In the genomic region with DNA sequence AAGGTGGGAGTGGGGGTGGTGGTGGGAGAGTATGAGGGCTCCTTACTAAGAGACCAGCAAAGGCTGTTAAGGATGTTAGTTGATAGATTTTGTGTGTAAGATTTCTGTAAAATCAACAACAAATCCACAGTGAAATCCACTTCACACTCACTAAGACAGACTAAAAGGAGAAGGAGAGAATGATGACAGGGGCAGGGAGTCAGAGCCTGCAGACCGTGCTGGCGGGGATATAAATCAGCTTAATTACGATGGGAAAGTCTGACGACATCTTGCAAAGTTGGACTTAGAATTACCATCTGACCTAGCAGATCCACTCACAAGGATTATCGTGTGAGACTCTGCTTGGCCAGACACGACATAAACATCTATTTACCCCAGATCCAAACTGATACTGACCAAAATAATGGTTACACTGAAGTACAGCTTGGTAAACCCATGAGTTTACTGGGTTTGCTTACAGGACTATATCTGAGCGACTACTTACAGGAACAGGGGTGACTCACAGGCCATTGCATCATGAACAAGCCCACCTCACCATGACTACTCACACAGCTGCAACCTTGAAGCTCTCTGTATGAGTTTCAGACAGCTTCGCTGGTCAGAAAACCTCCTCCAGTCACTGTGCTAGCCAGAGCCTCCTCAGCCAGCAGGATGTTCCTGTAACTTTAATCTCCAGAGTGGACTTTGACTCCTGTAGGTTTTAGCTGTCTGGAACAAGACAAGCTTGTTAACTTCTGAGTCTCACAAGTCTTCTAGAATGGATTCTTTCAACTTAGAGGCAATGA, we compare ENCODE assay signal across 13 mouse cellular contexts. TPM values are rescaled to one million over a fixed set of nuclear protein-coding genes. Genes with fewer than 3 reads are reported as not detected.
A peak's percentile ranks its signal among the peaks of the same experiment; 100 is the strongest.
DNase-seq lines count a peak whose midpoint lies in the region; TF ChIP-seq lines count a peak whose summit lies in the region.
"Had no signal": no experiment of that assay in that cellular context is flagged by ENCODE, and none has a peak within 500 bp of the region (broad histone marks: within the 10 kb centered on the region; RNA-seq: fewer than 3 reads in every experiment).

No protein-coding gene starts in this region.

- intact Hi-C loops in left cerebral cortex, adult 2 months (cut with DNase I), result no loop called here

- DNase-seq in kidney, adult 9 months, result peak; percentile 51
- DNase-seq in kidney, postnatal 10 days, result no peak
- DNase-seq in 416B (ENCODE audit: low read depth), result peak; percentile 90
- DNase-seq in adrenal gland, postnatal 14 days, result peak; percentile 52
- DNase-seq in kidney, postnatal 36 days, result peak; percentile 22 to 31
- no peak for DNase-seq in left cerebral cortex, adult 11 months (ENCODE audit: low spot score)
- no peak for DNase-seq in left cerebral cortex, adult 2 months (ENCODE audit: extremely low spot score in 1 of 2, low spot score in 2 of 2)
- DNase-seq in cerebellum, adult 11 months, result no peak
- DNase-seq: heart, adult 2 months; heart, postnatal 36 days; liver, embryonic 13.5 days; thymus, postnatal 14 days had no signal

- no peak for TF ChIP-seq CTCF in left cerebral cortex, adult 2 months (IDR thresholded peaks at IDR 0.05)

- no peak overlapping the region for H3K27ac ChIP-seq in left cerebral cortex, adult 2 months
- H3K27ac ChIP-seq: heart, adult 2 months; liver, embryonic 13.5 days had no signal

- no peak overlapping the region for H3K4me3 ChIP-seq in left cerebral cortex, adult 2 months
- H3K4me3 ChIP-seq: heart, adult 2 months; liver, embryonic 13.5 days had no signal

RNA-seq across cellular contexts. Expression of a gene that starts 50.5 kb away (rescaled TPM):
- 25.9 and 27.8 TPM in 2 replicates for total RNA-seq in adrenal gland, postnatal 14 days (2021)
- 1 to 10 TPM; 2.8 to 3.5 TPM for total RNA-seq in left cerebral cortex, adult 2 months (2021)
- total RNA-seq: neutrophil, adult 5-6 weeks had no signal

Comparison
In these comparisons a context has a peak if more than half of its experiments do, and no peak if none do; other contexts are left out.
1. DNase-seq: peak in kidney, adult 9 months (single experiment), 416B (single experiment), adrenal gland, postnatal 14 days (single experiment) and kidney, postnatal 36 days (2 of 2); none in kidney, postnatal 10 days (single experiment), left cerebral cortex, adult 11 months (single experiment), left cerebral cortex, adult 2 months (0 of 2) and cerebellum, adult 11 months (single experiment).